Mouse (Mus musculus) hindbrain, embryonic 11.5 days (tissue): ENCODE results near the gene Ttc7. TPM values are rescaled to one million over a fixed set of nuclear protein-coding genes. Genes with fewer than 3 reads are reported as not detected.

Experiments
- ATAC-seq: fragments of 200-750 bp; cut with Nextera tagmentation; 2 replicates; pipeline ENCODE4 v1.8.0; 2017; ENCODE audit warnings: mild to moderate bottlenecking, moderate TSS enrichment, moderate library complexity; ENCODE audit not compliant: low FRiP score
- DNase-seq: peaks from one replicate; pipeline ENCODE4 v3.0.0-alpha.2; 2015; ENCODE audit warnings: low spot score
- H3K27ac ChIP-seq: fragments of 300-500 bp; sonication (generic); 2 replicates; pipeline ENCODE4 v1.5.1; 2014; ENCODE audit warnings: mild to moderate bottlenecking, low read depth, low read length
- H3K27me3 ChIP-seq: fragments of 300-500 bp; sonication (generic); 2 replicates; pipeline ENCODE4 v1.6.1; 2014; ENCODE audit warnings: mild to moderate bottlenecking, low read length, moderate library complexity, mixed read lengths; ENCODE audit not compliant: control insufficient read depth, insufficient read depth
- H3K36me3 ChIP-seq: fragments of 300-500 bp; sonication (generic); 2 replicates; pipeline ENCODE4 v1.6.1; 2014; ENCODE audit warnings: mild to moderate bottlenecking, low read length, moderate library complexity, mixed read lengths; ENCODE audit not compliant: control insufficient read depth, insufficient read depth
- H3K4me1 ChIP-seq: fragments of 300-500 bp; sonication (generic); replicated peaks from 2 replicates; pipeline ENCODE4 v1.6.1; 2014; ENCODE audit warnings: low read length, mixed read lengths; ENCODE audit not compliant: control insufficient read depth, insufficient read depth
- H3K4me2 ChIP-seq: fragments of 300-500 bp; sonication (generic); replicated peaks from 2 replicates; pipeline ENCODE4 v1.6.1; 2014; ENCODE audit warnings: mild to moderate bottlenecking, low read depth, low read length
- H3K4me3 ChIP-seq: fragments of 300-500 bp; sonication (generic); 2 replicates; pipeline ENCODE4 v1.5.1; 2014; ENCODE audit warnings: low read depth, low read length
- H3K9ac ChIP-seq: fragments of 300-500 bp; sonication (generic); 2 replicates; pipeline ENCODE4 v1.6.1; 2014; ENCODE audit warnings: low read depth, low read length
- H3K9me3 ChIP-seq: fragments of 300-500 bp; sonication (generic); 2 replicates; pipeline ENCODE4 v1.6.1; 2016; ENCODE audit warnings: low read length; ENCODE audit not compliant: control insufficient read depth
- WGBS: fragments of 180-500 bp; shearing (Covaris S2); extraction: QIAGEN DNeasy Blood & Tissue Kit; methylation state at CpG from one replicate; pipeline ENCODE4 v1.1.7; 2014; 5-methylcytosine and 5-hydroxymethylcytosine counted together
- polyA plus RNA-seq: library from polyadenylated mRNA; unstranded; fragments of >200 nt; fragmentation: Nextera tagmentation; extraction: Ambion mirVana; gene quantifications from 2 replicates; pipeline ENCODE4 v1.2.1, GENCODE M21; 2014

Gene Ttc7
- polyA plus RNA-seq, 1 experiment from 2014 or later = 2.7 TPM

GRCm38 (mm10) chr17:87356261-87356660, 73.6 kb downstream of the Ttc7 start:
- Histone ChIP-seq H3K9ac (no peak overlapping the region), H3K4me1 (peaks cover 7% of the 10 kb centered on the region; the same call in 1 of the 2 replicates), H3K36me3 (no peaks in the 10 kb centered on the region), H3K27me3 (no peaks in the 10 kb centered on the region), H3K4me2 (no peak overlapping the region), H3K9me3 (no peaks in the 10 kb centered on the region), H3K27ac (no peak overlapping the region), H3K4me3 (no peak overlapping the region)
- WGBS = 85% methylated on average over 5 of the region's 5 CpGs
- ATAC-seq (no peak), DNase-seq (no peak)

GRCm38 (mm10) chr17:87357506-87357905, 74.8 kb downstream of the Ttc7 start:
- ATAC-seq = no peak

GRCm38 (mm10) chr17:87361132-87361531, 78.4 kb downstream of the Ttc7 start:
- H3K27ac ChIP-seq = no peak overlapping the region
- no peaks in the 10 kb centered on the region for H3K36me3 ChIP-seq
- no peak overlapping the region for H3K9ac ChIP-seq
- no peak overlapping the region for H3K4me2 ChIP-seq
- no peaks in the 10 kb centered on the region for H3K27me3 ChIP-seq
- ATAC-seq = no peak
- H3K4me3 ChIP-seq = no peak overlapping the region
- H3K4me1 ChIP-seq = 0 out of 2 replicates have a peak, but pooled peaks cover 2% of the 10 kb centered on the region
- 55% methylated on average over 3 of the region's 3 CpGs for WGBS
- H3K9me3 ChIP-seq = no peaks in the 10 kb centered on the region
- no peak for DNase-seq

More at GRCm38 (mm10) chr17:87357506-87357905, 74.8 kb downstream of the Ttc7 start:
- Histone ChIP-seq H3K27ac (no peak overlapping the region), H3K4me2 (no peak overlapping the region), H3K27me3 (no peaks in the 10 kb centered on the region), H3K4me1 (0 out of 2 replicates have a peak, but pooled peaks cover 5% of the 10 kb centered on the region), H3K36me3 (no peaks in the 10 kb centered on the region), H3K4me3 (no peak overlapping the region), H3K9ac (no peak overlapping the region), H3K9me3 (no peaks in the 10 kb centered on the region)
- no peak for DNase-seq
- 86% methylated on average over 9 of the region's 9 CpGs for WGBS

- Histone ChIP-seq H3K9me3 (no peaks in the 10 kb centered on the region), H3K4me3 (no peak overlapping the region), H3K36me3 (no peaks in the 10 kb centered on the region), H3K27ac (no peak overlapping the region), H3K27me3 (no peaks in the 10 kb centered on the region), H3K9ac (no peak overlapping the region), H3K4me1 (0 out of 2 replicates have a peak, but pooled peaks cover 4% of the 10 kb centered on the region), H3K4me2 (no peak overlapping the region)
- ATAC-seq = no peak
- 91% methylated on average over 15 of the region's 15 CpGs for WGBS
- no peak for DNase-seq
These were observed 81.4 kb downstream of the Ttc7 start for GRCm38 (mm10) chr17:87364108-87364507.

GRCm38 (mm10) chr17:87365268-87365667, 82.6 kb downstream of the Ttc7 start:
- H3K4me1 ChIP-seq = 0 out of 2 replicates have a peak, but pooled peaks cover 4% of the 10 kb centered on the region

GRCm38 (mm10) chr17:87366520-87366919, 83.8 kb downstream of the Ttc7 start:
- ATAC-seq (no peak), DNase-seq (no peak)
- Histone ChIP-seq H3K9ac (no peak overlapping the region), H3K27ac (no peak overlapping the region), H3K4me2 (no peak overlapping the region), H3K36me3 (no peaks in the 10 kb centered on the region), H3K9me3 (no peaks in the 10 kb centered on the region), H3K4me3 (no peak overlapping the region), H3K27me3 (no peaks in the 10 kb centered on the region), H3K4me1 (0 out of 2 replicates have a peak, but pooled peaks cover 2% of the 10 kb centered on the region)
- 10% methylated on average over 2 of the region's 2 CpGs for WGBS

More at GRCm38 (mm10) chr17:87365268-87365667, 82.6 kb downstream of the Ttc7 start:
- no peaks in the 10 kb centered on the region for H3K36me3 ChIP-seq
- WGBS = 62% methylated on average over 8 of the region's 8 CpGs
- ATAC-seq (no peak), DNase-seq (no peak)
- H3K4me2 ChIP-seq = no peak overlapping the region
- no peak overlapping the region for H3K9ac ChIP-seq
- H3K9me3 ChIP-seq = no peaks in the 10 kb centered on the region
- H3K4me3 ChIP-seq = no peak overlapping the region
- H3K27ac ChIP-seq = no peak overlapping the region
- H3K27me3 ChIP-seq = no peaks in the 10 kb centered on the region

- no peaks in the 10 kb centered on the region for H3K9me3 ChIP-seq
- no peak overlapping the region for H3K27ac ChIP-seq
- no peak for ATAC-seq
These were observed 84.5 kb downstream of the Ttc7 start for GRCm38 (mm10) chr17:87367228-87367627.

GRCm38 (mm10) chr17:87367640-87368039, 85.0 kb downstream of the Ttc7 start:
- Histone ChIP-seq H3K27me3 (no peaks in the 10 kb centered on the region), H3K4me2 (no peak overlapping the region), H3K9me3 (no peaks in the 10 kb centered on the region), H3K9ac (no peak overlapping the region), H3K4me3 (no peak overlapping the region), H3K4me1 (0 out of 2 replicates have a peak, but pooled peaks cover 2% of the 10 kb centered on the region), H3K27ac (no peak overlapping the region), H3K36me3 (no peaks in the 10 kb centered on the region)
- ATAC-seq = no peak
- no peak for DNase-seq
- 59% methylated on average over 3 of the region's 3 CpGs for WGBS

More at GRCm38 (mm10) chr17:87367228-87367627, 84.5 kb downstream of the Ttc7 start:
- 37% methylated on average over 4 of the region's 4 CpGs for WGBS
- H3K9ac ChIP-seq = no peak overlapping the region
- 0 out of 2 replicates have a peak, but pooled peaks cover 2% of the 10 kb centered on the region for H3K4me1 ChIP-seq
- no peaks in the 10 kb centered on the region for H3K36me3 ChIP-seq
- no peak overlapping the region for H3K4me3 ChIP-seq
- no peaks in the 10 kb centered on the region for H3K27me3 ChIP-seq
- DNase-seq = no peak
- no peak overlapping the region for H3K4me2 ChIP-seq

- no peaks in the 10 kb centered on the region for H3K36me3 ChIP-seq
- DNase-seq (no peak), ATAC-seq (no peak)
- H3K9me3 ChIP-seq = no peaks in the 10 kb centered on the region
- WGBS = 89% methylated on average over 10 of the region's 10 CpGs
- no peak overlapping the region for H3K4me2 ChIP-seq
- H3K9ac ChIP-seq = no peak overlapping the region
- no peak overlapping the region for H3K27ac ChIP-seq
- 0 out of 2 replicates have a peak, but pooled peaks cover 2% of the 10 kb centered on the region for H3K4me1 ChIP-seq
- no peaks in the 10 kb centered on the region for H3K27me3 ChIP-seq
- no peak overlapping the region for H3K4me3 ChIP-seq
These were observed 85.8 kb downstream of the Ttc7 start for GRCm38 (mm10) chr17:87368481-87368880.
